Mouse (Mus musculus): Measurements from ENCODE around the gene Gm20390. TPM values are rescaled to one million over a fixed set of nuclear protein-coding genes. Genes with fewer than 3 reads are reported as not detected.

Gm20390 gene
- total and polyA plus RNA-seq, 2 experiments: 36.2 to 46.7 TPM

GRCm38 (mm10) chr11:93954738-93955255, 13.3 kb downstream of the Gm20390 start:
- peak; percentile 92 for DNase-seq (ENCODE audit: extremely low read depth, low read depth, low spot score)
- Histone ChIP-seq H3K36me3 (ENCODE audit: control insufficient read depth, insufficient read depth, low read length) (peaks cover 22% of the 10 kb centered on the region), H3K27me3 (ENCODE audit: control insufficient read depth, insufficient read depth, low read length) (no peaks in the 10 kb centered on the region), H3K79me2 (ENCODE audit: control insufficient read depth, insufficient read depth, low read length) (peaks cover 5% of the 10 kb centered on the region; the same call in 1 of the 2 replicates), H3K27ac (replicated peaks; ENCODE audit: insufficient read depth, low read depth, low read length) (peak overlapping the region; percentile 91), H3K9ac (ENCODE audit: low read depth, low read length) (peak overlapping the region; percentile 80), H3K4me1 (ENCODE audit: control insufficient read depth, insufficient read depth, low read length) (peaks cover 24% of the 10 kb centered on the region), H3K4me3 (ENCODE audit: insufficient read depth, low read depth, low read length) (peak overlapping the region; percentile 76)
- WGBS: 9% methylated on average over 13 of the region's 13 CpGs
- TF ChIP-seq POLR2A (IDR thresholded peaks at IDR 0.05; ENCODE audit: extremely low read depth, insufficient read depth, low read length): no peak
- TF ChIP-seq CTCF (IDR thresholded peaks at IDR 0.05; ENCODE audit: low read depth, low read length): no peak

GRCm38 (mm10) chr11:93952376-93952775, 15.7 kb downstream of the Gm20390 start:
- H3K27me3 ChIP-seq (ENCODE audit: control insufficient read depth, insufficient read depth, low read length): no peaks in the 10 kb centered on the region
- DNase-seq (ENCODE audit: extremely low read depth, low read depth, low spot score): peak; percentile 35
- H3K9ac ChIP-seq (ENCODE audit: low read depth, low read length): no peak overlapping the region
- no peak overlapping the region for H3K4me3 ChIP-seq (ENCODE audit: insufficient read depth, low read depth, low read length)
- TF ChIP-seq POLR2A (IDR thresholded peaks at IDR 0.05; ENCODE audit: extremely low read depth, insufficient read depth, low read length) (no peak), CTCF (IDR thresholded peaks at IDR 0.05; ENCODE audit: low read depth, low read length) (no peak)
- H3K27ac ChIP-seq (replicated peaks; ENCODE audit: insufficient read depth, low read depth, low read length): peak overlapping the region; percentile 1; the same call in 1 of the 2 replicates
- H3K36me3 ChIP-seq (ENCODE audit: control insufficient read depth, insufficient read depth, low read length): peaks cover 12% of the 10 kb centered on the region
- WGBS: 38% methylated on average over 5 of the region's 5 CpGs
- H3K4me1 ChIP-seq (ENCODE audit: control insufficient read depth, insufficient read depth, low read length): peaks cover 24% of the 10 kb centered on the region
- peaks cover 5% of the 10 kb centered on the region; the same call in 1 of the 2 replicates for H3K79me2 ChIP-seq (ENCODE audit: control insufficient read depth, insufficient read depth, low read length)

- no peak for TF ChIP-seq CTCF (IDR thresholded peaks at IDR 0.05; ENCODE audit: low read depth, low read length)
- TF ChIP-seq POLR2A (IDR thresholded peaks at IDR 0.05; ENCODE audit: extremely low read depth, insufficient read depth, low read length): no peak
- WGBS: 13% methylated on average over 1 of the region's 1 CpGs
- Histone ChIP-seq H3K36me3 (ENCODE audit: control insufficient read depth, insufficient read depth, low read length) (peaks cover 12% of the 10 kb centered on the region), H3K9ac (ENCODE audit: low read depth, low read length) (no peak overlapping the region), H3K79me2 (ENCODE audit: control insufficient read depth, insufficient read depth, low read length) (peaks cover 5% of the 10 kb centered on the region; the same call in 1 of the 2 replicates), H3K27me3 (ENCODE audit: control insufficient read depth, insufficient read depth, low read length) (no peaks in the 10 kb centered on the region), H3K4me3 (ENCODE audit: insufficient read depth, low read depth, low read length) (no peak overlapping the region), H3K4me1 (ENCODE audit: control insufficient read depth, insufficient read depth, low read length) (peaks cover 18% of the 10 kb centered on the region), H3K27ac (replicated peaks; ENCODE audit: insufficient read depth, low read depth, low read length) (no peak overlapping the region)
- peak; percentile 72 for DNase-seq (ENCODE audit: extremely low read depth, low read depth, low spot score)
Observed at GRCm38 (mm10) chr11:93950045-93950444, 18.0 kb downstream of the Gm20390 start.

GRCm38 (mm10) chr11:93948887-93949567, 19.1 kb downstream of the Gm20390 start:
- H3K27ac ChIP-seq (replicated peaks; ENCODE audit: insufficient read depth, low read depth, low read length): no peak overlapping the region
- TF ChIP-seq POLR2A (IDR thresholded peaks at IDR 0.05; ENCODE audit: extremely low read depth, insufficient read depth, low read length) (no peak), CTCF (IDR thresholded peaks at IDR 0.05; ENCODE audit: low read depth, low read length) (no peak)
- peaks cover 12% of the 10 kb centered on the region for H3K36me3 ChIP-seq (ENCODE audit: control insufficient read depth, insufficient read depth, low read length)
- no peaks in the 10 kb centered on the region for H3K27me3 ChIP-seq (ENCODE audit: control insufficient read depth, insufficient read depth, low read length)
- peaks cover 3% of the 10 kb centered on the region; the same call in 1 of the 2 replicates for H3K79me2 ChIP-seq (ENCODE audit: control insufficient read depth, insufficient read depth, low read length)
- H3K4me3 ChIP-seq (ENCODE audit: insufficient read depth, low read depth, low read length): no peak overlapping the region
- 87% methylated on average over 9 of the region's 9 CpGs for WGBS
- no peak for DNase-seq (ENCODE audit: extremely low read depth, low read depth, low spot score)
- H3K4me1 ChIP-seq (ENCODE audit: control insufficient read depth, insufficient read depth, low read length): peaks cover 15% of the 10 kb centered on the region
- no peak overlapping the region for H3K9ac ChIP-seq (ENCODE audit: low read depth, low read length)

GRCm38 (mm10) chr11:93944986-93945385, 23.1 kb downstream of the Gm20390 start:
- Histone ChIP-seq H3K4me3 (ENCODE audit: insufficient read depth, low read depth, low read length) (no peak overlapping the region), H3K9ac (ENCODE audit: low read depth, low read length) (no peak overlapping the region), H3K4me1 (ENCODE audit: control insufficient read depth, insufficient read depth, low read length) (no peaks in the 10 kb centered on the region), H3K36me3 (ENCODE audit: control insufficient read depth, insufficient read depth, low read length) (peaks cover 8% of the 10 kb centered on the region), H3K79me2 (ENCODE audit: control insufficient read depth, insufficient read depth, low read length) (no peaks in the 10 kb centered on the region), H3K27me3 (ENCODE audit: control insufficient read depth, insufficient read depth, low read length) (no peaks in the 10 kb centered on the region), H3K27ac (replicated peaks; ENCODE audit: insufficient read depth, low read depth, low read length) (no peak overlapping the region)
- TF ChIP-seq POLR2A (IDR thresholded peaks at IDR 0.05; ENCODE audit: extremely low read depth, insufficient read depth, low read length) (no peak), CTCF (IDR thresholded peaks at IDR 0.05; ENCODE audit: low read depth, low read length) (no peak)
- 79% methylated on average over 3 of the region's 3 CpGs for WGBS
- no peak for DNase-seq (ENCODE audit: extremely low read depth, low read depth, low spot score)

- 86% methylated on average over 2 of the region's 2 CpGs for WGBS
- H3K9ac ChIP-seq (ENCODE audit: low read depth, low read length): no peak overlapping the region
- DNase-seq (ENCODE audit: extremely low read depth, low read depth, low spot score): no peak
- H3K4me1 ChIP-seq (ENCODE audit: control insufficient read depth, insufficient read depth, low read length): no peaks in the 10 kb centered on the region
- no peaks in the 10 kb centered on the region for H3K79me2 ChIP-seq (ENCODE audit: control insufficient read depth, insufficient read depth, low read length)
- TF ChIP-seq CTCF (IDR thresholded peaks at IDR 0.05; ENCODE audit: low read depth, low read length) (no peak), POLR2A (IDR thresholded peaks at IDR 0.05; ENCODE audit: extremely low read depth, insufficient read depth, low read length) (no peak)
- no peak overlapping the region for H3K4me3 ChIP-seq (ENCODE audit: insufficient read depth, low read depth, low read length)
- peaks cover 17% of the 10 kb centered on the region for H3K36me3 ChIP-seq (ENCODE audit: control insufficient read depth, insufficient read depth, low read length)
- H3K27ac ChIP-seq (replicated peaks; ENCODE audit: insufficient read depth, low read depth, low read length): no peak overlapping the region
- no peaks in the 10 kb centered on the region for H3K27me3 ChIP-seq (ENCODE audit: control insufficient read depth, insufficient read depth, low read length)
Observed at GRCm38 (mm10) chr11:93940906-93941305, 27.2 kb downstream of the Gm20390 start.

Measured in liver, adult 2 months (tissue).